Mouse (Mus musculus) cerebellum, postnatal 10 days (tissue): ENCODE measurements at regions not wholly inside any gene's neighbourhood (a gene's known extent, or its start where the extent isn't known, plus 50 kb on each side); places are given as distances from the start of the nearest gene placed in this dataset.

ENCODE experiments used
- DNase-seq, 2 experiments: peaks; one replicate each; pipeline ENCODE4 v3.0.0; 2021; ENCODE audit warnings: mixed read lengths in 2 of 2

DNA sequence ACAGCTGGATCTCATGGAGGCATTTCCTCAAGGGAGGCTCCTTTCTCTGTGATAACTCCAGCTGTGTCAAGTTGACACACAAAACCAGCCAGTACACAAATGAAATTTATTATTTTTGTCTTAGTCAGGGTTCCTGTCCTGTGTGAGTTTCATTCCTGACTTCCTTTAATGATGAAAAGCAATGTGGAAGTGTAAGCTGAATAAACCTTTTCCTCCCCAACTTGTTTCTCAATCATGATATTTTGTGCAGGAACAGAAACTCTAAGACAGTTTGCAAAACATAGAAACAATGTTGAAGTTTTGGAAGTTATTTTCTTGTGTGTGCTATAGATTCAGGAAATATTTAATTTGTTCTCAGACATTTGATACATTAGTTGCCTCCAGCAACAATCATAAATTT is 526.9 kb downstream of the 1700017N19Rik start:
- DNase-seq, result no peak

DNA sequence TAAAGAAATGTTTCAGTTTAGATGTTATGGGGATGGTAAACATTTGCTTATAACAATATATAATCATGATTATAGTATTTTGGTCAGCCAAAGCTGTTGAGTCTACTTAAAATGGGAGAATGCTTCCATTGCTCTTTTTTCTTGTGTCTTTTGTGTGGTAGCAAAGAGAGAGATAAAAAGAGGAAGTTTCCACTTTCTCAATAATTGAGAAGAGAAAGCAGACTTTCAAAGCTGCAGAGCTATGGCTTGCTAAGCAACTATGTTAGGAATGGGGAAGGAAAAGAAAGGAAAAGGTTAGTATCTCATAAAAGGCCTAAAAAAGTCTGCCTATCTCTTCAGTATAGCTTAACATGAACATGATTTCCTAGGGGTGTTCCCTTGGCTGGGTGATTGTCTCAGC is 529.9 kb downstream of the 1700017N19Rik start:
- DNase-seq, result no peak

DNA sequence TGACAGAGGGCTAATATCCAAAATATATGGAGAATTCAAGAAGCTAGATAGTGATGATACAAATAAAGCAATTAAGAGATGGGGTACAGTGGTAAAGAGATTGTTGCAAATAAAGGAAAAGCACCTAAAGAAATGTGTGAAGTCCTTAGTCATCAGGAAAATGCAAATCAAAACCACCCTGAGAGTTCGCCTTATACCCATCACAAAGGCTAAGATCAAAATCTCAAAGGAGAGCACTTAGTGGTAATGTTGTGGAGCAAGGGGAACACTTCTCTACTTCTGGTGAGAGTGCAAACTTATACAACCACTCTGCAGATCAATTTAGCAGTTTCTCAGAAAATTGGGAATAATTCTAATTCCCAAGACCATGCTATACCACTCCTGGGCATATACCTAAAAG is 514.2 kb upstream of the Mgat4c start:
- DNase-seq, result no peak

DNA sequence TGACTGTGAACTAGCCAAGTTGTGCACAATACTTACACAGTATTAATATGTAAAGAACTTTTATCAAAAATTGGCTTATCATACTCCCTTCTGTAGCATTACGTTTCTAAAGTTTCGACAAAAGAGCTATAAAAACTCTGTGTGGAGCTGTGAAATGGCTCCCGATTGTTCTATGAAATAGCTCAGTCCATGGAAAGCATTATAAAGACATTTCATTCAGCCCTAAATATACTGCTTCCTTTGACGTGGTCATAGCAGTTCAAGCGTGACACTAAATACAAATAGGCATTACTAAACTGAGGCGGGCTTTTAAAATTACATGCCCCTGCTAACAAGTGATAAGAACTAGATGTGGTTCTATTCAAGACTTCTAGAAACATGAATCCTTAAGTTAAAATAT is 509.5 kb upstream of the Mgat4c start:
- no peak for DNase-seq

DNA sequence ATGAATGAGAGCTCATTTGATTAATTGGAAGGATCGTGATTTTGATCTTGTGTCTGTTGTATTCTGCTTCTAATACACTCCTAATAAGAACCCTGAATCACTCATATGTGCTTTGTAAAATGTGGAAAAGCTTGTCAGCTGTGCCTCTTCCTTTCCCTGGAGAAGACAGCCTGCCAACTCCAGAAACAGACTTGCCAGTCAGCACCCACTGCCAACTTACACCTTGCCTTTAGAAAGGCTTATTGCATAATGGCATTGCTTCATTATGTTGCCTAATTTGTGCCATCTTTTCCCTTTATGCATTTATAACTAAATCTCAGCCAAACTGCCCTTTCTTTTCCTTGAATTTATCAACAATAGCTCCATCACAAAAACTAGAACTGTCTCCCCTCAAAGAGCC is 492.1 kb upstream of the Mgat4c start:
- peak; percentile 81 to 86 for DNase-seq
